15 mouse cellular contexts compared by ENCODE assay signal in the genomic region with DNA sequence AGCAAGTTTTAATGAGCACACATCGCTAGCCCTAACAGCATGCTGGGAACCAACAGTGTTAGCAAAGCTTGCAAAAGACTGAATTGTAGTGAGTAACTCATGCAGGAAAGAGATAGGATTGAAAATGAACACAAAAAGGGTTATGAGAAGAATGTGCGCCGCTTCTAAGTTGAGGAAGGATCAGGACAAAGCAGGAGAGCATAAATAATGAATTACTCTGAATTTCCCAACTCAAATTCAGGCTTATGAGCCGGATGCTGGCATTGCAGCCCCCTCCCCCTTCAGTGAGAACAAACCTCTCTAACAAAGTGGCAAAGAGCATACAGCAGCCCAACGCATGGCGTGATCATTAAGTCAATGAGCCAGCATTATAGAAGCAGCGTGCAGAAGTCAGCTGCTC.
DNase-seq lines count a peak whose midpoint lies in the region; ATAC-seq and TF ChIP-seq lines count a peak whose summit lies in the region.
"Had no signal": no experiment of that assay in that cellular context is flagged by ENCODE, and none has a peak within 500 bp of the region (broad histone marks: within the 10 kb centered on the region; RNA-seq: fewer than 3 reads in every experiment).

No protein-coding gene starts in this region.

- peak overlapping the region; percentile 39 for H3K4me2 ChIP-seq in forebrain, embryonic 13.5 days
- peak overlapping the region; percentile 32 for H3K4me2 ChIP-seq in hindbrain, postnatal 0 days (ENCODE audit: low read depth, low read length)
- H3K4me2 ChIP-seq in neural tube, embryonic 14.5 days (ENCODE audit: low read depth, low read length), result no peak overlapping the region
- no peak overlapping the region for H3K4me2 ChIP-seq in heart, embryonic 11.5 days
- H3K4me2 ChIP-seq: limb, embryonic 12.5 days; lung, embryonic 14.5 days had no signal

- WGBS in forebrain, embryonic 13.5 days, result 1% methylated on average over 7 of the region's 7 CpGs
- whole genome bisulfite sequencing in hindbrain, postnatal 0 days, result 28% methylated on average over 7 of the region's 7 CpGs
- 33% methylated on average over 7 of the region's 7 CpGs for WGBS in neural tube, embryonic 14.5 days
- WGBS in heart, embryonic 11.5 days (ENCODE audit: insufficient replicate concordance), result 74% methylated on average over 7 of the region's 7 CpGs

- 0 out of 2 replicates have a peak overlapping the region, but pooled peaks have one; percentile 3 for H3K9ac ChIP-seq in forebrain, embryonic 13.5 days
- H3K9ac ChIP-seq in hindbrain, postnatal 0 days (replicated peaks; ENCODE audit: low read length), result no peak overlapping the region
- no peak overlapping the region for H3K9ac ChIP-seq in neural tube, embryonic 14.5 days (replicated peaks; ENCODE audit: low read depth, low read length)
- H3K9ac ChIP-seq in heart, embryonic 11.5 days (ENCODE audit: low read depth, low read length), result no peak overlapping the region
- H3K9ac ChIP-seq: limb, embryonic 12.5 days; lung, embryonic 14.5 days had no signal

- no peak overlapping the region for H3K27ac ChIP-seq in forebrain, embryonic 13.5 days
- H3K27ac ChIP-seq in hindbrain, postnatal 0 days, result no peak overlapping the region
- no peak overlapping the region for H3K27ac ChIP-seq in neural tube, embryonic 14.5 days (ENCODE audit: low read depth, low read length)
- no peak overlapping the region for H3K27ac ChIP-seq in heart, embryonic 11.5 days (ENCODE audit: low read depth, low read length)
- H3K27ac ChIP-seq: limb, embryonic 12.5 days had no signal

- H3K9me3 ChIP-seq in forebrain, embryonic 13.5 days (replicated peaks), result no peaks in the 10 kb centered on the region
- no peaks in the 10 kb centered on the region for H3K9me3 ChIP-seq in hindbrain, postnatal 0 days (ENCODE audit: low read length)
- no peaks in the 10 kb centered on the region for H3K9me3 ChIP-seq in neural tube, embryonic 14.5 days (ENCODE audit: control insufficient read depth, low read length)
- H3K9me3 ChIP-seq in heart, embryonic 11.5 days (replicated peaks; ENCODE audit: control insufficient read depth, low read length), result no peaks in the 10 kb centered on the region
- H3K9me3 ChIP-seq: limb, embryonic 12.5 days; megakaryocyte, embryonic 14.5 days had no signal

- no peak for DNase-seq in frontal cortex, postnatal 25 days (ENCODE audit: low spot score in 2 of 2)
- DNase-seq in hindbrain, postnatal 0 days (ENCODE audit: low spot score), result peak; percentile 49
- DNase-seq in heart, postnatal 4 days, result no peak
- DNase-seq: cerebellum, postnatal 25 days; gastrocnemius, postnatal 36 days; kidney, adult 9 months; lung, embryonic 14.5 days; spleen, adult 18-20 months had no signal

- H3K4me3 ChIP-seq in forebrain, embryonic 13.5 days, result no peak overlapping the region
- H3K4me3 ChIP-seq in hindbrain, postnatal 0 days (ENCODE audit: low read length), result no peak overlapping the region
- no peak overlapping the region for H3K4me3 ChIP-seq in neural tube, embryonic 14.5 days (ENCODE audit: low read depth, low read length)
- no peak overlapping the region for H3K4me3 ChIP-seq in heart, embryonic 11.5 days (ENCODE audit: low read depth, low read length)
- H3K4me3 ChIP-seq: limb, embryonic 12.5 days; megakaryocyte, embryonic 14.5 days had no signal

- H3K27me3 ChIP-seq in forebrain, embryonic 13.5 days, result no peaks in the 10 kb centered on the region
- no peaks in the 10 kb centered on the region for H3K27me3 ChIP-seq in hindbrain, postnatal 0 days (ENCODE audit: insufficient read depth, low read length)
- no peaks in the 10 kb centered on the region for H3K27me3 ChIP-seq in neural tube, embryonic 14.5 days (ENCODE audit: control insufficient read depth, insufficient read depth, low read length)
- no peaks in the 10 kb centered on the region for H3K27me3 ChIP-seq in heart, embryonic 11.5 days (ENCODE audit: control insufficient read depth, insufficient read depth, low read length)
- H3K27me3 ChIP-seq: limb, embryonic 12.5 days; megakaryocyte, embryonic 14.5 days had no signal

- H3K36me3 ChIP-seq in forebrain, embryonic 13.5 days (ENCODE audit: poor library complexity, severe bottlenecking), result no peaks in the 10 kb centered on the region
- no peaks in the 10 kb centered on the region for H3K36me3 ChIP-seq in hindbrain, postnatal 0 days (ENCODE audit: insufficient read depth, low read length)
- no peaks in the 10 kb centered on the region for H3K36me3 ChIP-seq in neural tube, embryonic 14.5 days (ENCODE audit: control insufficient read depth, insufficient read depth, low read length)
- H3K36me3 ChIP-seq in heart, embryonic 11.5 days (ENCODE audit: control insufficient read depth, insufficient read depth, low read length), result no peaks in the 10 kb centered on the region
- H3K36me3 ChIP-seq: limb, embryonic 12.5 days had no signal

- peaks cover 17% of the 10 kb centered on the region for H3K4me1 ChIP-seq in forebrain, embryonic 13.5 days
- H3K4me1 ChIP-seq in hindbrain, postnatal 0 days (ENCODE audit: insufficient read depth, low read length), result no peaks in the 10 kb centered on the region
- H3K4me1 ChIP-seq in neural tube, embryonic 14.5 days (ENCODE audit: control insufficient read depth, insufficient read depth, low read length), result no peaks in the 10 kb centered on the region
- H3K4me1 ChIP-seq in heart, embryonic 11.5 days (ENCODE audit: control insufficient read depth, insufficient read depth, low read length), result no peaks in the 10 kb centered on the region
- H3K4me1 ChIP-seq: limb, embryonic 12.5 days had no signal

- TF ChIP-seq CTCF in hindbrain, postnatal 0 days (IDR thresholded peaks at IDR 0.05; ENCODE audit: low read depth), result no peak

- ATAC-seq in frontal cortex, adult (ENCODE audit: low TSS enrichment), result peak; percentile 36; the same call in 1 of the 2 replicates
- peak; percentile 91 for ATAC-seq in forebrain, embryonic 13.5 days
- ATAC-seq in hindbrain, postnatal 0 days, result 0 out of 2 replicates have a peak, but pooled peaks have one; percentile 59
- ATAC-seq in neural tube, embryonic 14.5 days (ENCODE audit: low read depth), result peak; percentile 89; the same call in 1 of the 2 replicates
- ATAC-seq in activated CD4-positive, CD25-positive, alpha-beta regulatory T cell, adult 4 months, result no peak
- no peak for ATAC-seq in heart, embryonic 11.5 days (replicated peaks; ENCODE audit: insufficient number of reproducible peaks, low FRiP score, low TSS enrichment)

Comparison
In these comparisons a context has a peak if more than half of its experiments do, and no peak if none do; other contexts are left out.
1. ATAC-seq: peak in frontal cortex, adult (single experiment), forebrain, embryonic 13.5 days (single experiment), hindbrain, postnatal 0 days (single experiment) and neural tube, embryonic 14.5 days (single experiment); none in activated CD4-positive, CD25-positive, alpha-beta regulatory T cell, adult 4 months (single experiment) and heart, embryonic 11.5 days (single experiment).
2. H3K4me2 ChIP-seq: peak in forebrain, embryonic 13.5 days (single experiment) and hindbrain, postnatal 0 days (single experiment); none in neural tube, embryonic 14.5 days (single experiment) and heart, embryonic 11.5 days (single experiment).